Mouse (Mus musculus): ENCODE measurements around the gene Hcfc2. TPM values are rescaled to one million over a fixed set of nuclear protein-coding genes. Genes with fewer than 3 reads are reported as not detected.

The Hcfc2 gene
- polyA plus RNA-seq, 1 experiment from 2014 or later, result 42.0 TPM

DNA sequence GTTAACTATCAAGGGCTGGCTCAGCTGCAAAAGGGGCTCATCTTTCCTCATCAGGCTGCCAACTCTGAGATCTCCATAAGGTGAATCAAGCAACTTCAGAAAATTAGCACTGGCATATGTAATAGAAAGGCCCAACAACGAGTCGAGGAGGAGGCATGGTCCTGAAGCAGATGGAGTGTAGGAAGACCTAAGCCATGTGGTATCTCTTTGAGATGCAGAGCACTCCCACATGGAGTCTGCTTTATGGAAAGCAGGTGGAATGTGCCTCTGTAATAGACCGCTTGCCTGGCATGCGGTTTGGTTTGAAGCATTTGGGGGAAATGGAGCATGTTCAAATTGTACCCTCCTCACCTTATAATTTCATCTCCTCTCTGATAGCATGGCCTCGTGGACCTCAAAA, 15.2 kb upstream of the Hcfc2 start:
- no peak for ATAC-seq (ENCODE audit: low read depth)
- H3K4me3 ChIP-seq, result no peak overlapping the region
- no peak overlapping the region for H3K27ac ChIP-seq (replicated peaks)
- no peak overlapping the region for H3K4me2 ChIP-seq
- no peaks in the 10 kb centered on the region for H3K36me3 ChIP-seq
- no peaks in the 10 kb centered on the region for H3K27me3 ChIP-seq
- H3K4me1 ChIP-seq (replicated peaks), result no peaks in the 10 kb centered on the region
- H3K9me3 ChIP-seq, result no peaks in the 10 kb centered on the region
- WGBS, result 88% methylated on average over 5 of the region's 5 CpGs
- no peak overlapping the region for H3K9ac ChIP-seq

DNA sequence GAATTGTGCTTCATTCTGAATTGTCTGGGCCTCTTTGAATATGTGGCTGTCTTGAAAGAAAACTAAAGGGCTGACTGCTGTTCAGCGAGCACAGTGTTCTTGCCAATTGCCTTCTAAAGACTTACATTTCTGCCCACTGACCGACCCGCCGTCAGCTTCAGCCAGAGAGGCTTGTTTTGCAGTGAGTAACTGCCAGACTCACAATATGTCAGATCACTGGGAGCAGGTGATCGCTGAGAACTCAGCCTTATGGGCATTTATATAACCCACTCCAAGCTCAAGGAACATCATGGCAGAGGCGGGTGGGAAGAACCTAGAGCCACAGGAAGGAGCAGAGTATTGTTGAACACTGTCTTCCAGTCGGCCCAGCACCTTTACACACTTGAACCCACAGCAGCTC, 14.3 kb upstream of the Hcfc2 start:
- H3K4me3 ChIP-seq, result no peak overlapping the region
- no peak for ATAC-seq (ENCODE audit: low read depth)
- 86% methylated on average over 7 of the region's 7 CpGs for WGBS
- no peaks in the 10 kb centered on the region for H3K27me3 ChIP-seq
- no peak overlapping the region for H3K27ac ChIP-seq (replicated peaks)
- no peaks in the 10 kb centered on the region for H3K9me3 ChIP-seq
- no peak overlapping the region for H3K9ac ChIP-seq
- no peak overlapping the region for H3K4me2 ChIP-seq
- H3K36me3 ChIP-seq, result no peaks in the 10 kb centered on the region
- no peaks in the 10 kb centered on the region for H3K4me1 ChIP-seq (replicated peaks)

DNA sequence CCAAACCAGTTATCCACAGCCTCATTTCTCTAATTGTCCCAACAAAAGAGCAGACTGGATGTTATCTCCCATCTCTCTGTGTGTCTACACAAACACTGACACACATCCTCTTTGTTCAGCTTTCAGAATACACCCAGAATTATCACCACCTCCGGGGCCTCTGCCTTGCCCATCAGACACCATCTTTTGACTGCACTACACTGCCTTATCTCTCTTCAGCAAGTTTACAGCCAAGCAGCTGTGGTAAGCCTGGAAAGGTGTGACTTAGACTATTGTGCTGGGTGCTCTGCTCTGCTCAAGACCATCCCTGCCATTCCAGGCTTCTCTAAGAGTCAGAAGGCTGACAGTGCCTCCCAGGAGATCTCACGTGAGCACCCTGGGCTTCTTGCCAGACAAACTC, 10.5 kb upstream of the Hcfc2 start:
- Histone ChIP-seq H3K4me1 (replicated peaks) (peaks cover 2% of the 10 kb centered on the region; the same call in 1 of the 2 replicates), H3K27ac (replicated peaks) (no peak overlapping the region), H3K27me3 (no peaks in the 10 kb centered on the region), H3K9me3 (no peaks in the 10 kb centered on the region), H3K9ac (no peak overlapping the region), H3K4me3 (no peak overlapping the region), H3K36me3 (no peaks in the 10 kb centered on the region), H3K4me2 (no peak overlapping the region)
- ATAC-seq (ENCODE audit: low read depth), result no peak
- WGBS, result 91% methylated on average over 2 of the region's 2 CpGs

DNA sequence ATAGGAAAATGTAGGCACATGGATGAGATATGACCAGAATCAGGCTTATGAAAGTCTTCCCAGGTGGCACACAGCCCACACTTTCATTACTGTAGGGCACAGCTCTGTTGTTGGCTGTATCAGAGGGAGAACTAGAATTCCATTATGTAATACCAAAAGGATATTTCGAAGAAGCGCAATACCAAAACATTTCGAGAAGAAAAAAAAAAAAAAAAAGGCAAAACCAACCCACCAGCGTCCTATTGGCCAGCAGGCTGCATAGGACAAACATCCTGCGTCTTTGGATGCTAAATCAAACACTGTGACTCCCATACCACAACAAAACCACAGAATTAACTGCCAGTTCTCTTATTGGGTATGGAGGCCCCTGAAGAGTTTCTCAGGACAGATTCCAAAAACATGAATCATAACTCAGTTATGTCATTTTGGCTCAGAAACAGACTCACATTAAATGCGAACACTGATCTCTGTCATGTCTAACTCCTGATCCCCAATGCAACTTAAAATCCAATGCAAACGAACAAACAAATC, 6.2 kb upstream of the Hcfc2 start:
- peaks cover 8% of the 10 kb centered on the region; the same call in 1 of the 2 replicates for H3K4me1 ChIP-seq (replicated peaks)
- WGBS, result 75% methylated on average over 7 of the region's 7 CpGs
- H3K9ac ChIP-seq, result no peak overlapping the region
- H3K4me2 ChIP-seq, result no peak overlapping the region
- H3K4me3 ChIP-seq, result no peak overlapping the region
- H3K27me3 ChIP-seq, result no peaks in the 10 kb centered on the region
- H3K27ac ChIP-seq (replicated peaks), result no peak overlapping the region
- H3K36me3 ChIP-seq, result no peaks in the 10 kb centered on the region
- no peaks in the 10 kb centered on the region for H3K9me3 ChIP-seq
- ATAC-seq (ENCODE audit: low read depth), result no peak

DNA sequence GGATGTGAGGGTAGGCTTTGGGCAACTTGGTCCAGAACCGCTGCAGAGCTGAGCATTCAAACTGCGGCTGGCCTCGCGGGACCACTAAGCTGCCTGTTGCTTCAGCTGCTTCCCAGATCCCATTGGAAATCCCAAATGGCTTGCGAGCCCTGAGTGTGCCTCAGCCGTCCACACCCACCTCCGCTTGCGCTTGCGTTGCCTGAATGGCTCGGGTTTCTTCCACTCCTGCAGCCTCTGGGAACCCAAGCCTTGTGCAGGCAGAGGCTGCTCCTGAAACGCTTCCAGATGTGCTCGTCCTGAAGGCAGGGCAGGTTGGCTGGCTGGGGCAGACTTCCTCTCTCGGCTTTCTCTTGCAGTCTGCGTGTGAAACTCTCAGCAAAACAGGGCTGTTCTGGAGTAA, 5.5 kb upstream of the Hcfc2 start, which contains the start of gene Glt8d2:
Glt8d2 (minus strand) TSS at position 157 of the 400 bp plus-strand sequence.
- H3K9me3 ChIP-seq, result no peaks in the 10 kb centered on the region
- no peaks in the 10 kb centered on the region for H3K27me3 ChIP-seq
- no peaks in the 10 kb centered on the region for H3K36me3 ChIP-seq
- H3K9ac ChIP-seq, result peak within 1 kb of the TSS; percentile 32
- peak within 1 kb of the TSS; percentile 41 for H3K4me2 ChIP-seq
- H3K27ac ChIP-seq (replicated peaks), result no peak within 1 kb of the TSS
- peak within 1 kb of the TSS; percentile 4; the same call in 1 of the 2 replicates for H3K4me3 ChIP-seq
- no peak for ATAC-seq (ENCODE audit: low read depth)
- H3K4me1 ChIP-seq (replicated peaks), result peaks cover 8% of the 10 kb centered on the region; the same call in 1 of the 2 replicates
- WGBS, result 7% methylated on average over 14 of the region's 14 CpGs

DNA sequence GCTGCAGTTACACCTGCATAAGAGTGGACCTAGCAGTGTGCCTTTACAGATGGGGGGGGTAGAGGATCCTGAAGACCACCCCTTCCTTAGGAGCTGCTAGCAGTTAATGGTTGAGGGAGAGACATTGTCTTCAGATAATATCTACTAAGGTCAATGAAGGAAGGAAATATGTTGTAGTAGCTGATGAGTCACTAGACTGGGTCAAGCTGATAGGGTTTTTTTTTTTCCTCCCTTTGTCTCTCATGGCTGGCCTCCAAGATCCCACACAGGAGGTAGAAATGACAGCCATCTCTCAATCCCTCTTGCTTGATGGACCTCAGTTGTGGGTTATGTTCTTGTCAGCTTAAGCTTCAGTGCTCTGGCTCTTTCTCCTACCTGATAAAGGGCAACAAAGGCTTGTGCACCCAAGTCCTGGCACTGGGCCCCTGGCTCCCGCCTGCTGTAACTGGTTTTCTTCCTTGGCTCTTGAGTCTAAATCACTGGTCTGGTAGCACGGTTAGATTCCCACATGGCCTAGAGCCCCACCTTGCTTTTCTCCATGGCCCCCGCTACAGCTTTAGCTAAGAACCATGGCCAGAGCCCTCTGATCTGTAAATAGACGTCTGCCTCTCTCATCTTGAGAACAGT, 606 bp downstream of the Hcfc2 start:
- no peak overlapping the region for H3K27ac ChIP-seq (replicated peaks)
- no peak for ATAC-seq (ENCODE audit: low read depth)
- no peaks in the 10 kb centered on the region for H3K36me3 ChIP-seq
- H3K4me2 ChIP-seq, result no peak overlapping the region
- H3K4me3 ChIP-seq, result no peak overlapping the region
- H3K9ac ChIP-seq, result no peak overlapping the region
- H3K27me3 ChIP-seq, result no peaks in the 10 kb centered on the region
- H3K4me1 ChIP-seq (replicated peaks), result peaks cover 17% of the 10 kb centered on the region
- WGBS, result 76% methylated on average over 4 of the region's 4 CpGs
- H3K9me3 ChIP-seq, result no peaks in the 10 kb centered on the region

DNA sequence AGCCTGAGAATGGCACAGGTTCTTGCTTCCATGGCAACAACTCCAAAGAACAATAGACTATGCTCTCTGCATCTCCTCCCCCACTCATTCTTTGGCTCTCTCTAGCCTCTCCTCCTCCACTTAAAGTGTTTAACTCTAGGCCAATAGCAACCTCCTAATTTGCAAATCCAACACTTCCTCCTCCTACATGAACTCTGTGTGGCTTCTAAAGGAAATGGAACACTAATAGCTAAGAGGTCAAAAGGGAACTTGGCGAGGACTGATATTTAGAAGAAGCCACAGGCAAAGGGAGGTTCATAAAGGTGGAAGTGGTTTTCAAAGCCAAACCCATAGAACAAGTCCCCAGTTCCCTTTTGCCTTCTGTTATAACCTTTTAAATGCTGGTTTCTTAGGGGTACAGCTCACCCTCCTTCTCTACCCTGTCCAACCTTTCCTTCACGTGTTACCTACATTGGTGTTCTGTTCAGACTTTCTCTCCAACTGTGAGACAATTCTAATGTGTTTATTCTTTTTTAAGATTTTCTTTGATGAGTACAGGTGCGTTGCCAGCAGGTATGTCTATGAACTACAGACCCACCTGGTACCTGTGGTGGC, 1.4 kb downstream of the Hcfc2 start:
- H3K9ac ChIP-seq, result no peak overlapping the region
- H3K36me3 ChIP-seq, result peaks cover 6% of the 10 kb centered on the region
- 84% methylated on average over 3 of the region's 3 CpGs for WGBS
- H3K4me3 ChIP-seq, result no peak overlapping the region
- ATAC-seq (ENCODE audit: low read depth), result no peak
- H3K4me1 ChIP-seq (replicated peaks), result peaks cover 17% of the 10 kb centered on the region
- H3K27me3 ChIP-seq, result no peaks in the 10 kb centered on the region
- no peaks in the 10 kb centered on the region for H3K9me3 ChIP-seq
- no peak overlapping the region for H3K4me2 ChIP-seq
- H3K27ac ChIP-seq (replicated peaks), result no peak overlapping the region

DNA sequence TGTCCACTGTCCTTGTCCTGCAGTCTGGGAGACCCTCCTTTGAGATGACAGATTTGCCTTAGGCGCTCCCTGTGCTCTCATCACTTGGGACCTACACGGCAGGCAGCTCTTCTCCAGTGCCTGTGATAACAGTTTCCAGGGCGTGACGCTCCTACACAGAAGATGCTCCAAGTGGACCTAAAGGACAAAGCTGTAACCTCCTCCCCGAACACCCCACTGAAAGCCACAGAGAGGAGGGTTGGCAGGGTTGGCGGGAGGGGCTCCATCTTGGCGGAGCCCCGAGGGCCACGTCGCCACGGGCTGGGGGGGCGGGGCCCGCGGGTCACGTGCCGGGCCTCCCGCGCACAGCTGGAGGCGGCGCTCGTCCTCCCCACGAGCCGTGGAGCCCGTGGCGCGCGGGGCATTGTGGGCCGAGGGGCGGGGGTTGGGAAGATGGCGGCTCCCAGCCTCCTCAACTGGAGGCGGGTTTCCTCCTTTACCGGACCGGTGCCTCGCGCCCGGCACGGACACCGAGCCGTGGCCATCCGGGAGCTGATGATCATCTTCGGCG, 2.8 kb downstream of the Hcfc2 start:
- Histone ChIP-seq H3K27me3 (no peaks in the 10 kb centered on the region), H3K4me3 (peak overlapping the region; percentile 91), H3K4me1 (replicated peaks) (peaks cover 17% of the 10 kb centered on the region), H3K27ac (replicated peaks) (peak overlapping the region; percentile 90), H3K9ac (peak overlapping the region; percentile 88), H3K9me3 (no peaks in the 10 kb centered on the region), H3K36me3 (peaks cover 8% of the 10 kb centered on the region), H3K4me2 (peak overlapping the region; percentile 93)
- ATAC-seq (ENCODE audit: low read depth), result peak; percentile 95
- under 1% methylated on average over 42 of the region's 42 CpGs for WGBS

DNA sequence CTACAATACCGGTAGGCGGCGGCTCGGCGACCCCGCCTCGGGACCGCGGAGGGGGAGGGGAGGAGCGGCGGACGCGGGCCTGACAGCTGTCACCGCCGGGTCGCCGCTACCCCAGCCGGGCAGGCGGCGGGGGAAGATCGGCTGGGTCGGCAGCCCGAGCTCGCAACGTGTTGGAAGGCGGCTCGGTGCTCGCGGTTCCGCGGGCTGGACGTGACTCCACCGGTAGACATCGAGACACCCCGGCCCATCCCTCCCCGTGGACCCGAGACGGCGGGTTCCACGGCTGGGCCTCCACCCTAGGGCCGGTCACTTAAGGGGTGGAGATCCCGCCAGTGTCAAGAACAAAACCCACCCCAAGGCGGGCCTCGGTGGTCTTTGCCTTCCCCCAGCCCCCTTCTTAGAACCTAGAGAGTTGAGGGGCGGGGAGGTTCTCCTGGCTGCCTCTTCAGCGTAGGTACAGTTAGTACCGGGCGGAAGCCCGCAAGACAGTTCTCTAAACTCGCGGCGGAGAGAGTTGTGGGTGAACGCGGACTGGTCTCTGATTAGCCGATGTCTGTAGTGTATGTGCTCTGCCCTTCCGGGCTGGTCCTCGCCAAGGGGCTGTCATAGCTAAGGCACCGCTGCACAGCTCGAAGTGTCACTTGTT, 3.5 kb downstream of the Hcfc2 start:
- H3K9ac ChIP-seq, result peak overlapping the region; percentile 88
- H3K27ac ChIP-seq (replicated peaks), result peak overlapping the region; percentile 90
- H3K4me2 ChIP-seq, result peak overlapping the region; percentile 93
- H3K4me3 ChIP-seq, result peak overlapping the region; percentile 91
- peaks cover 12% of the 10 kb centered on the region for H3K36me3 ChIP-seq
- under 1% methylated on average over 52 of the region's 59 CpGs for WGBS
- no peaks in the 10 kb centered on the region for H3K27me3 ChIP-seq
- ATAC-seq (ENCODE audit: low read depth), result peak; percentile 80
- H3K4me1 ChIP-seq (replicated peaks), result peaks cover 17% of the 10 kb centered on the region
- no peaks in the 10 kb centered on the region for H3K9me3 ChIP-seq

DNA sequence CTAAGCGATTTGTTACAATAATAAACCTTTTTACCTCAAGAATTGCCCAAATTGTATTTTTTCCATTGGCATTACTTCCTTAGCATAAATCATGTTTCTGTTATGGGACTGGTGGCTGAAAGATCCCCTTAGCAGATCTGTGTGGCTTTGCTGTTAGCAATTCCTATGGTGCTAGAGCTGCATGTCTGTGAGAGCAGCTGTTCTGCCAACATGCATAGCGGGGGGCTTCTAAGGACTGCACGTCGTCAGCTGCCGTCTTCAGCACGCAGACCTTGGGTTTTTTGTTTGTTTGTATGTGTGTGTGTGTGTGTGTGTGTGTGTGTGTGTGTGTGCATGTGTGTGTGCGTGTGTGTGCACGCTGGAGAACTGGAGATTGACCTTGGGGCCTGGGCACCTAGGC, 45.4 kb downstream of the Hcfc2 start:
- Histone ChIP-seq H3K27ac (replicated peaks) (no peak overlapping the region), H3K4me1 (replicated peaks) (peaks cover 9% of the 10 kb centered on the region; the same call in 1 of the 2 replicates), H3K9me3 (no peaks in the 10 kb centered on the region), H3K27me3 (no peaks in the 10 kb centered on the region), H3K4me3 (no peak overlapping the region), H3K36me3 (peaks cover 51% of the 10 kb centered on the region), H3K4me2 (no peak overlapping the region), H3K9ac (no peak overlapping the region)
- no peak for ATAC-seq (ENCODE audit: low read depth)
- 58% methylated on average over 8 of the region's 8 CpGs for WGBS

DNA sequence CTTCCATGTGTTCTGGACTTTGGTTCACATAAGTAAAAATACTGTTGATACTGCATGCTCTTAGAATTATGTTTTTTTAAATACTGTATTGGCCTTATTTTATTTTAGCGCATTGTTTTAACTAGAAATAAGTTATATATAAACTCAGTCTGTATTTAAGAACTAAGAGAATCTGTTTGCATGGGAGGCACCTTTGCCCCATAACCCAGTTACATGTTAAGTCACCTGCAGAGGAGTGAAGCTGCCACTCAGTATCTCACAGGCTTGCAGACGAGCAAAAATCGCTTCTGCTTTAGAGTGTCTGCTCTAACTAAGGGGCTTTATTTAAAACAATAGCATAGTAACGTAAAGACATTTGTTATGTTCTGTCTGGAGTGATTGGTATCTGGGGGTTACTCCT, 45.9 kb downstream of the Hcfc2 start:
- Histone ChIP-seq H3K9me3 (no peaks in the 10 kb centered on the region), H3K36me3 (peaks cover 57% of the 10 kb centered on the region), H3K9ac (no peak overlapping the region), H3K27me3 (no peaks in the 10 kb centered on the region), H3K4me2 (no peak overlapping the region), H3K4me3 (no peak overlapping the region), H3K4me1 (replicated peaks) (peaks cover 9% of the 10 kb centered on the region; the same call in 1 of the 2 replicates), H3K27ac (replicated peaks) (no peak overlapping the region)
- no peak for ATAC-seq (ENCODE audit: low read depth)
- 82% methylated on average over 4 of the region's 4 CpGs for WGBS

DNA sequence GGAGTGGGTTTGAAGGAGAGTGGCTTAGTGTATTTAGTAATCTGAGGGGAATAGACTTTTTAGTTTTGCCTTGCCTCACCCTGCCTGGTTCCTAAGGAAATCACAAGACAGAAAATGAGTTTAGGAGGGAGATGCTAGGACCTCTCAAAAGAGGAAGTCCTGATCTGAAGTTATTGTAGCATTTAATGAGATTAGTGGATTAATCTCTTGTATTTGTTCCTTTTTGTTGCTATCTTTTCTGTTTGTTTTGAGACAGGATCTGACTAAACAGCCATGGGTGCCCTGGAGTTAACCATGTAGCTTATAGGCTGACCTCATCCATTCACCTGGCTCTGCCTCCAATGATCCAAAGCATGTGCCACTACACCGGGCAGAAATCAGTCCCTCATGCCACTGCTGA, 46.6 kb downstream of the Hcfc2 start:
- H3K4me1 ChIP-seq (replicated peaks), result peaks cover 9% of the 10 kb centered on the region; the same call in 1 of the 2 replicates
- no peak overlapping the region for H3K27ac ChIP-seq (replicated peaks)
- no peak overlapping the region for H3K9ac ChIP-seq
- ATAC-seq (ENCODE audit: low read depth), result no peak
- H3K27me3 ChIP-seq, result no peaks in the 10 kb centered on the region
- H3K9me3 ChIP-seq, result no peaks in the 10 kb centered on the region
- H3K4me3 ChIP-seq, result no peak overlapping the region
- 96% methylated on average over 1 of the region's 1 CpGs for WGBS
- no peak overlapping the region for H3K4me2 ChIP-seq
- H3K36me3 ChIP-seq, result peaks cover 62% of the 10 kb centered on the region
